Mouse (Mus musculus) heart, adult 2 months (tissue): Measurements from ENCODE around the gene S100a16. TPM values are rescaled to one million over a fixed set of nuclear protein-coding genes. Genes with fewer than 3 reads are reported as not detected.
A peak's percentile ranks its signal among the peaks of the same experiment; 100 is the strongest.

Experiments
- DNase-seq, 2 experiments: peaks; one replicate each; pipeline ENCODE4 v3.0.0; 2021
- H3K27ac ChIP-seq: fragments of 200-600 bp; 2 replicates; pipeline ENCODE4 v1.8.1; 2022
- H3K27me3 ChIP-seq: fragments of 200-500 bp; 2 replicates; pipeline ENCODE4 v1.6.1; 2012; ENCODE audit warnings: mild to moderate bottlenecking, low read length, inconsistent platforms, mixed read lengths; ENCODE audit not compliant: control insufficient read depth, insufficient read depth
- H3K36me3 ChIP-seq: fragments of 200-500 bp; 2 replicates; pipeline ENCODE4 v1.6.1; 2012; ENCODE audit warnings: low read length, inconsistent platforms; ENCODE audit not compliant: control insufficient read depth, insufficient read depth
- H3K4me1 ChIP-seq: fragments of 200-500 bp; 2 replicates; pipeline ENCODE4 v1.6.1; 2011; ENCODE audit warnings: low read length; ENCODE audit not compliant: control insufficient read depth, insufficient read depth
- H3K4me3 ChIP-seq: fragments of 200-600 bp; 2 replicates; pipeline ENCODE4 v1.8.1; 2022
- H3K79me2 ChIP-seq: fragments of 200-500 bp; replicated peaks from 2 replicates; pipeline ENCODE4 v1.6.1; 2012; ENCODE audit warnings: mild to moderate bottlenecking, inconsistent platforms, low read length, moderate library complexity, mixed read lengths; ENCODE audit not compliant: control insufficient read depth, insufficient read depth
- H3K9ac ChIP-seq: fragments of 200-500 bp; 2 replicates; pipeline ENCODE4 v1.6.1; 2012; ENCODE audit warnings: low read depth, mild to moderate bottlenecking, control low read depth, inconsistent platforms, low read length, mixed read lengths
- CTCF ChIP-seq: fragments of 200-600 bp; IDR thresholded peaks from 2 replicates; pipeline ENCODE4 v1.8.1; 2022; ENCODE audit warnings: antibody characterized with exemption, mild to moderate bottlenecking, moderate library complexity
- EP300 ChIP-seq: fragments of 200-500 bp; IDR thresholded peaks from 2 replicates; pipeline ENCODE4 v1.6.1; 2011; ENCODE audit warnings: low read depth, low read length, control low read depth; ENCODE audit not compliant: insufficient read depth
- POLR2A ChIP-seq: fragments of 200-500 bp; IDR thresholded peaks from 2 replicates; pipeline ENCODE4 v1.6.1; 2011; ENCODE audit warnings: mild to moderate bottlenecking, low read depth, low read length, control low read depth; ENCODE audit not compliant: insufficient read depth
- WGBS: fragments of 180-500 bp; shearing (Covaris S2); methylation state at CpG from one replicate; pipeline ENCODE4 v1.1.7; 2018; 5-methylcytosine and 5-hydroxymethylcytosine counted together
- intact Hi-C: fragments of 180-260 bp; cut with DNase I; formaldehyde crosslinking; loops from one replicate; pipeline ENCODE4 v1.15.1; 2025
- polyA plus RNA-seq: library from polyadenylated mRNA; depleted of rRNA; stranded (reverse); fragments of >200 nt; gene quantifications from 2 replicates; pipeline ENCODE4 v1.2.3, GENCODE M21; 2012
- total RNA-seq, 2 experiments: library from RNA; stranded (reverse); gene quantifications; 2 replicates each; pipeline ENCODE4 v1.2.3; 2021

The S100a16 gene
- total and polyA plus RNA-seq, 3 experiments, result 65.5 to 75.2 (median 69.6) TPM

- Histone ChIP-seq H3K4me3 (no peak overlapping the region), H3K9ac (no peak overlapping the region), H3K36me3 (no peaks in the 10 kb centered on the region), H3K79me2 (no peaks in the 10 kb centered on the region), H3K27ac (no peak overlapping the region), H3K4me1 (peaks cover 1% of the 10 kb centered on the region; the same call in 1 of the 2 replicates), H3K27me3 (no peaks in the 10 kb centered on the region)
- WGBS, result 63% methylated on average over 5 of the region's 5 CpGs
- intact Hi-C loops, result no loop called here
- no peak for DNase-seq
- TF ChIP-seq CTCF (no peak), EP300 (no peak), POLR2A (no peak)
Observed at GRCm38 (mm10) chr3:90549676-90550420, 12.8 kb downstream of the S100a16 start.

GRCm38 (mm10) chr3:90550421-90550790 lies 13.4 kb downstream of the S100a16 start:
- WGBS, result 79% methylated on average over 2 of the region's 2 CpGs
- no peak for DNase-seq
- intact Hi-C loops, result no loop called here
- Histone ChIP-seq H3K4me1 (peaks cover 1% of the 10 kb centered on the region; the same call in 1 of the 2 replicates), H3K27me3 (no peaks in the 10 kb centered on the region), H3K79me2 (no peaks in the 10 kb centered on the region), H3K27ac (no peak overlapping the region), H3K4me3 (no peak overlapping the region), H3K9ac (no peak overlapping the region), H3K36me3 (no peaks in the 10 kb centered on the region)
- no peak for TF ChIP-seq EP300

- 75% methylated on average over 2 of the region's 2 CpGs for WGBS
- intact Hi-C loops, result no loop called here
Observed at GRCm38 (mm10) chr3:90552231-90552630, 15.2 kb downstream of the S100a16 start.

GRCm38 (mm10) chr3:90555954-90556353 lies 18.9 kb downstream of the S100a16 start:
- no peak overlapping the region for H3K9ac ChIP-seq
- no peaks in the 10 kb centered on the region; the same call in 1 of the 2 replicates for H3K4me1 ChIP-seq
- no peaks in the 10 kb centered on the region for H3K27me3 ChIP-seq
- no peak overlapping the region for H3K27ac ChIP-seq
- DNase-seq, result peak in 1 of 2 experiments; percentile 33
- no peak overlapping the region for H3K4me3 ChIP-seq
- intact Hi-C loops, result no loop called here
- no peaks in the 10 kb centered on the region for H3K36me3 ChIP-seq
- 62% methylated on average over 5 of the region's 5 CpGs for WGBS
- no peaks in the 10 kb centered on the region for H3K79me2 ChIP-seq
- TF ChIP-seq CTCF, result no peak
- no peak for TF ChIP-seq POLR2A
- TF ChIP-seq EP300, result no peak

More at GRCm38 (mm10) chr3:90552231-90552630, 15.2 kb downstream of the S100a16 start:
- no peaks in the 10 kb centered on the region for H3K36me3 ChIP-seq
- TF ChIP-seq POLR2A, result no peak
- TF ChIP-seq CTCF, result no peak
- TF ChIP-seq EP300, result no peak
- no peaks in the 10 kb centered on the region for H3K27me3 ChIP-seq
- no peaks in the 10 kb centered on the region for H3K79me2 ChIP-seq
- no peak overlapping the region for H3K27ac ChIP-seq
- no peak overlapping the region for H3K4me3 ChIP-seq
- peaks cover 1% of the 10 kb centered on the region for H3K4me1 ChIP-seq
- no peak overlapping the region for H3K9ac ChIP-seq
- no peak for DNase-seq

- no peaks in the 10 kb centered on the region; the same call in 1 of the 2 replicates for H3K4me1 ChIP-seq
- 83% methylated on average over 6 of the region's 6 CpGs for WGBS
- no peaks in the 10 kb centered on the region for H3K79me2 ChIP-seq
- TF ChIP-seq CTCF, result no peak
- DNase-seq, result no peak
- H3K27me3 ChIP-seq, result no peaks in the 10 kb centered on the region
- H3K36me3 ChIP-seq, result no peaks in the 10 kb centered on the region
- no peak within 1 kb of the TSS for H3K9ac ChIP-seq
- no peak within 1 kb of the TSS for H3K4me3 ChIP-seq
- H3K27ac ChIP-seq, result no peak within 1 kb of the TSS
- intact Hi-C loops, result no loop called here
Observed at GRCm38 (mm10) chr3:90560008-90560628, 23.1 kb downstream of the S100a16 start, which contains the start of gene S100a3. Gene S100a3 (plus strand): TSS chr3:90560578.

GRCm38 (mm10) chr3:90574691-90575090 lies 37.6 kb downstream of the S100a16 start:
- Histone ChIP-seq H3K27ac (peak overlapping the region; percentile 6; the same call in 1 of the 2 replicates), H3K4me3 (no peak overlapping the region), H3K9ac (no peak overlapping the region), H3K27me3 (no peaks in the 10 kb centered on the region), H3K79me2 (no peaks in the 10 kb centered on the region), H3K4me1 (peaks cover 4% of the 10 kb centered on the region), H3K36me3 (no peaks in the 10 kb centered on the region)
- 51% methylated on average over 5 of the region's 5 CpGs for WGBS
- DNase-seq, result peak; percentile 50 to 67
- intact Hi-C loops, result no loop called here
- TF ChIP-seq CTCF (no peak), POLR2A (no peak)
